Mouse (Mus musculus) bone marrow, adult 2 months (tissue): ENCODE results near the gene Klhl42.

Experiments used
- CTCF ChIP-seq: fragments of 200-500 bp; IDR thresholded peaks from 2 replicates; pipeline ENCODE4 v1.5.1; 2011; ENCODE audit warnings: low read length, control low read depth; ENCODE audit not compliant: control insufficient read depth, insufficient read depth
- POLR2A ChIP-seq: fragments of 200-500 bp; IDR thresholded peaks from 2 replicates; pipeline ENCODE4 v1.6.1; 2011; ENCODE audit warnings: low read depth, mild to moderate bottlenecking, control low read depth, low read length, borderline replicate concordance; ENCODE audit not compliant: control insufficient read depth

GRCm38 (mm10) chr6:147144664-147145063, 53.5 kb downstream of the Klhl42 start:
- TF ChIP-seq CTCF (no peak), POLR2A (no peak)
